Mouse (Mus musculus) limb, embryonic 14.5 days (tissue): Measurements from ENCODE around the gene Syngr4. TPM values are rescaled to one million over a fixed set of nuclear protein-coding genes. Genes with fewer than 3 reads are reported as not detected.
"Not testable (repeated sequence)": the region's sequence is repeated elsewhere in the genome, so short reads cannot be mapped to it uniquely, and the experiment has no call there.

Source experiments
- ATAC-seq: fragments of 200-750 bp; cut with Nextera tagmentation; 2 replicates; pipeline ENCODE4 v1.8.0; 2017; ENCODE audit warnings: low read depth, moderate number of reproducible peaks, moderate TSS enrichment; ENCODE audit not compliant: low FRiP score
- DNase-seq: peaks from one replicate; pipeline ENCODE4 v3.0.0-alpha.2; 2015; ENCODE audit warnings: low spot score
- H3K27ac ChIP-seq: fragments of 300-500 bp; sonication (generic); replicated peaks from 2 replicates; pipeline ENCODE4 v1.5.1; 2014; ENCODE audit warnings: low read depth, mild to moderate bottlenecking, low read length, moderate library complexity, mixed read lengths
- H3K27me3 ChIP-seq: fragments of 300-500 bp; sonication (generic); 2 replicates; pipeline ENCODE4 v1.6.1; 2014; ENCODE audit warnings: low read length, mixed read lengths; ENCODE audit not compliant: control insufficient read depth, insufficient read depth
- H3K36me3 ChIP-seq: fragments of 300-500 bp; sonication (generic); 2 replicates; pipeline ENCODE4 v1.6.1; 2014; ENCODE audit warnings: mild to moderate bottlenecking, low read length, moderate library complexity, mixed read lengths; ENCODE audit not compliant: control insufficient read depth, insufficient read depth
- H3K4me1 ChIP-seq: fragments of 300-500 bp; sonication (generic); 2 replicates; pipeline ENCODE4 v1.6.1; 2014; ENCODE audit warnings: antibody characterized with exemption, low read length, mixed read lengths; ENCODE audit not compliant: control insufficient read depth, insufficient read depth
- H3K4me2 ChIP-seq: fragments of 300-500 bp; sonication (generic); replicated peaks from 2 replicates; pipeline ENCODE4 v1.6.1; 2014; ENCODE audit warnings: low read depth, mild to moderate bottlenecking, low read length, moderate library complexity; ENCODE audit not compliant: severe bottlenecking
- H3K4me3 ChIP-seq: fragments of 300-500 bp; sonication (generic); replicated peaks from 2 replicates; pipeline ENCODE4 v1.5.1; 2014; ENCODE audit warnings: low read length
- H3K9ac ChIP-seq: fragments of 300-500 bp; sonication (generic); 2 replicates; pipeline ENCODE4 v1.6.1; 2014; ENCODE audit warnings: mild to moderate bottlenecking, low read depth, low read length, moderate library complexity; ENCODE audit not compliant: severe bottlenecking
- H3K9me3 ChIP-seq: fragments of 300-500 bp; sonication (generic); 2 replicates; pipeline ENCODE4 v1.6.1; 2016; ENCODE audit warnings: low read length; ENCODE audit not compliant: control insufficient read depth
- POLR2A ChIP-seq: fragments of 200-500 bp; IDR thresholded peaks from 2 replicates; pipeline ENCODE4 v1.8.0; 2012; ENCODE audit warnings: inconsistent platforms, mild to moderate bottlenecking, moderate library complexity, borderline replicate concordance; ENCODE audit not compliant: insufficient read depth, insufficient read length; ENCODE audit errors: extremely low read depth
- WGBS: fragments of 180-500 bp; shearing (Covaris S2); extraction: QIAGEN DNeasy Blood & Tissue Kit; methylation state at CpG from one replicate; pipeline ENCODE4 v1.1.7; 2014; 5-methylcytosine and 5-hydroxymethylcytosine counted together
- polyA plus RNA-seq, 2 experiments: library from polyadenylated mRNA; depleted of rRNA in 1 of 2; stranded (reverse) in 1 of 2; unstranded in 1 of 2; fragments of >200 nt; fragmentation: Nextera tagmentation in 1 of 2; extraction: Ambion mirVana in 1 of 2; gene quantifications; 2 replicates each; pipeline versions ENCODE4 v1.2.1 to v1.2.3; 2012 to 2014

Gene Syngr4
- polyA plus RNA-seq, 2 experiments, result 0.49 to 0.99 TPM

DNA sequence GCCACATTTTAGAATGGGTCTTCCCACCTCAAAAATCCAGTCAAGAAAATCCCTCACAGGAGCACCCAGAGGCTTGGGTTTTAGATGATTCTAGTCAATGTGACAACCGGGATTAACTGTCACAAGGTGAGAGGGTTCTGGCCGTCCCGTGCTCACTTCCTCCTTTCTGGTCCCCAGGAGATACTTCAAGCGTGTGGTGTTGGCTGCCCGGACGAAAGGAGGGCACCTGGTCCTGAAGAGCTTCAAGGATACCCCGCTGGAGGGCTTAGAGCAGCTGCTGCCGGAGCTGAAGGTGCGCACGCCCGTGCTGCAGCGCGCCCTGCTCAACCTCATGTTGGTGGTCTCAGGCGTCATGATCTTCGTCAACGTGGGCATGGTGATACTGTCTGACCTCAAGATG is 12.6 kb upstream of the Syngr4 start:
- H3K4me3 ChIP-seq, result no peak overlapping the region
- no peaks in the 10 kb centered on the region for H3K4me1 ChIP-seq
- H3K27ac ChIP-seq, result no peak overlapping the region
- no peak overlapping the region for H3K9ac ChIP-seq
- TF ChIP-seq POLR2A, result no peak
- no peaks in the 10 kb centered on the region for H3K9me3 ChIP-seq
- H3K4me2 ChIP-seq, result no peak overlapping the region
- H3K36me3 ChIP-seq, result peaks cover 26% of the 10 kb centered on the region
- ATAC-seq (no peak), DNase-seq (no peak)
- no peaks in the 10 kb centered on the region for H3K27me3 ChIP-seq
- WGBS, result 92% methylated on average over 16 of the region's 16 CpGs

DNA sequence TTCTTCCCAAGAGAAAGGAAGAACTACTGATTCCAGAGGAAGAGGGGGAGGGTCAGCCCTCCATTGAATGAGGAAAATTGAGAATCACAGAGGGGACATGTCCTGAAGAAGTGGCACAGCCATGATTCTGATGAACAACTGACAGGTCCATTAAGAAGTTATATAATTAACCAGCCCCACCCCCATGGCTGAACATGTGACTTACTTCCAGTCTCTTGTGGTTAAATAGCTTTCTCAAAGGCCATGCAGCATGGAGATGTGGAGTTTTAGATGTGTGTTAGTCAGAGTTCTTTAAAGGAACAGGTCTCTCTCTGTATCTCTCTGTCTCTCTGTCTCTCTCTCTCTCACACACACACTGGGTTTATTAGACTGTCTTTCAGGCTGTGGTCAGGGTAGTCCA is 11.9 kb upstream of the Syngr4 start:
- Histone ChIP-seq H3K27ac (no peak overlapping the region), H3K4me1 (no peaks in the 10 kb centered on the region), H3K27me3 (no peaks in the 10 kb centered on the region), H3K9me3 (no peaks in the 10 kb centered on the region), H3K36me3 (peaks cover 26% of the 10 kb centered on the region), H3K9ac (no peak overlapping the region), H3K4me3 (no peak overlapping the region), H3K4me2 (no peak overlapping the region)
- no peak for TF ChIP-seq POLR2A
- no peak for ATAC-seq
- DNase-seq, result no peak

DNA sequence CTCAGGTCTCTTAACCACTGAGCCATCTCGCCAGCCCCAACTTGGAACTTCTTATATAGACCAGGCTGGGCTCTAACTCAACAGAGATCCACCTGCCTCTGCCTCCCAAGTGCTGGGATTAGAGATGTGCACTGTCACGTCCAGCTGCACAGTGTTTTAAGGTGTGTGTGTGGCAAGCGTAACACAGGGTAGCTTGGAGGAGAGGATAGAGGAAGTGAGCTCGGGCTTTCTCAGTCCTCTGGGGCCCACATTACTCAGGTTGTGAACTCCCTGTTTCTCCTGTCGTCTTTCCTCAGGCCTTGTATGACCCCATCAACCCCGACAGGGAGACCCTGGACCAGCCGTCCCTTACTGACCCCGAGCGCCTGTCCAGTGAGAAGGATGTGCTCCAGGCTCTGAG is 10.1 kb upstream of the Syngr4 start:
- H3K9me3 ChIP-seq, result no peaks in the 10 kb centered on the region
- H3K4me3 ChIP-seq, result no peak overlapping the region
- H3K36me3 ChIP-seq, result peaks cover 26% of the 10 kb centered on the region
- no peaks in the 10 kb centered on the region for H3K4me1 ChIP-seq
- 92% methylated on average over 9 of the region's 9 CpGs for WGBS
- no peak overlapping the region for H3K9ac ChIP-seq
- DNase-seq, result no peak
- no peaks in the 10 kb centered on the region for H3K27me3 ChIP-seq
- H3K4me2 ChIP-seq, result no peak overlapping the region
- H3K27ac ChIP-seq, result no peak overlapping the region
- ATAC-seq, result no peak
- no peak for TF ChIP-seq POLR2A

DNA sequence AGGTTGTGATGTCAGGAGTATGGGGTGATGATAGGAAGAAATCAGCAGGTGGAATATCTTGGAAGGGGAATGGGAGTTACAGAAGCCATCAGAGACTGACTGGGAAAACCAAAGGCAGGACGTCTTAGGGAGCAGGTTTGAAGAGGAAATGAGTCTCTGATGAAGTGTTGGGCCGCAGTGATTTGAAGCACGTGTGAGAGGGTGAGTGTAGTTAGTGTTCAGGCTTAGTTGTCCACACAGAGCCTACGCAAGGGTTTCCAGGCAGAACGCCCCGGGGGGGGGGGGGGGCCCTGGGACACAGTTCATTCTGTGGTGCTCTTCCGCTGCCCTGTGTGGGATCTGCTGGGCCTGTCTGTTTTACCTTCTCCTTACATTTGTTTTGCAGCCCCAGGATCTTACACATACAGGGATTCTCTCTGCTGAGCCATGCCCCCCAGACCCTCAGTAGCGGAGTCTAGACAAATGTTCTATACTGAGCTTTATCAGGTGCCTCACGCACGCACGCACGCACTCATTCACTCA is 6.0 kb upstream of the Syngr4 start:
- ATAC-seq (no peak), DNase-seq (no peak)
- H3K4me2 ChIP-seq, result no peak overlapping the region
- H3K9me3 ChIP-seq, result no peaks in the 10 kb centered on the region
- H3K36me3 ChIP-seq, result 0 out of 2 replicates have a peak, but pooled peaks cover 4% of the 10 kb centered on the region
- H3K9ac ChIP-seq, result no peak overlapping the region
- 57% methylated on average over 11 of the region's 12 CpGs for WGBS
- H3K4me1 ChIP-seq, result peaks cover 5% of the 10 kb centered on the region; the same call in 1 of the 2 replicates
- TF ChIP-seq POLR2A, result no peak
- H3K27ac ChIP-seq, result 0 out of 2 replicates have a peak overlapping the region, but pooled peaks have one; percentile 19
- no peaks in the 10 kb centered on the region for H3K27me3 ChIP-seq
- no peak overlapping the region for H3K4me3 ChIP-seq

DNA sequence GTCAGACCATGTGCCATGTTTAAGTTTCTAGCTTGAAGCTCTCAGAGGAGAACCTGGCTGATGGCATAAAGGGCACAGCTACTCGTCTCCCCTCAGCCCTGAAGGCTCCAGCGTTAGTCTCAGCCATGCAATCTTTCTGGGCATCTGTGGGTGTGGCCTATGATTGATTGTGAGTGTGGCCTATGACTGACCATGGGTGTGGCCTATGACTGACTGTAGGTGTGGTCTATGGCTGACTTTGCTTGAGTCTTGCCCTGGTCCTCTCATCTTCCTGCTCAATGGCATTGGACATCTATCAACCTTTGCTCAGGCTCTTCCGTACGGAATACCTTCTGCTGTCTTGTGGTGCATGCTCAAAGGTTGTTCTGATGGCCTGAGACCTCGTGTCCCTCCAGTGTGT is 5.0 kb upstream of the Syngr4 start:
- Histone ChIP-seq H3K4me1 (peaks cover 6% of the 10 kb centered on the region; the same call in 1 of the 2 replicates), H3K9me3 (no peaks in the 10 kb centered on the region), H3K9ac (no peak overlapping the region), H3K4me2 (no peak overlapping the region), H3K27ac (no peak overlapping the region), H3K4me3 (no peak overlapping the region), H3K36me3 (no peaks in the 10 kb centered on the region), H3K27me3 (no peaks in the 10 kb centered on the region)
- no peak for ATAC-seq
- TF ChIP-seq POLR2A, result no peak
- DNase-seq, result no peak
- WGBS, result 51% methylated on average over 5 of the region's 5 CpGs

DNA sequence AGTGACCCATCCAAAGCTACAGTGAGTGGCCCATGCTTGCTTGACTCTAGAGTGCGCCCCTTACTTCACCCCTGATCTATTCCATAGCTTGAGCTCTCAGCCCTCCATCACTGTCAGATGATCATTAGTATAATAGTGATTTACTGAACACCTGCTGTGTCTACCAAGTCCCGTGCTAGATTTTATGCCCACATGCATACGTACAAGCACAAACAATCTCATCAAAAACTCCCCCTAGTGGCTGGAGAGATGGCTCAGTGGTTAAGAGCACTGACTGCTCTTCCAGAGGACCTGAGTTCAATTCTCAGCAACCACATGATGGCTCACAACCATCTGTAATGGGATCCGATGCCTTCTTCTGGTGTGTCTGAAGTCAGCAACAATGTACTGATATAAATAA is 1.6 kb upstream of the Syngr4 start:
- H3K9ac ChIP-seq, H3K4me1 ChIP-seq, H3K36me3 ChIP-seq, H3K9me3 ChIP-seq, ATAC-seq, H3K27me3 ChIP-seq, H3K27ac ChIP-seq: not testable (repeated sequence)
- H3K4me2 ChIP-seq, result peak overlapping the region; percentile 89
- WGBS, result 52% methylated on average over 4 of the region's 4 CpGs
- peak overlapping the region; percentile 54 for H3K4me3 ChIP-seq
- peak; percentile 34 for DNase-seq
